Mouse (Mus musculus): Measurements from ENCODE around the gene Gpd2.

The Gpd2 gene

GRCm38 (mm10) chr2:57414550-57415160, 177.2 kb downstream of the Gpd2 start:
- CTCF ChIA-PET = no interaction called here
- POLR2A ChIA-PET = no interaction called here

GRCm38 (mm10) chr2:57416711-57417110, 179.3 kb downstream of the Gpd2 start:
- CTCF ChIA-PET = no interaction called here
- POLR2A ChIA-PET = no interaction called here

All from embryonic stem cell, embryonic (primary cell).